Mouse (Mus musculus): Measurements from ENCODE around the gene Was. TPM values are rescaled to one million over a fixed set of nuclear protein-coding genes. Genes with fewer than 3 reads are reported as not detected.

The Was gene
- total and polyA plus RNA-seq, 3 experiments = 146 to 167 TPM; not detected in 1

DNA sequence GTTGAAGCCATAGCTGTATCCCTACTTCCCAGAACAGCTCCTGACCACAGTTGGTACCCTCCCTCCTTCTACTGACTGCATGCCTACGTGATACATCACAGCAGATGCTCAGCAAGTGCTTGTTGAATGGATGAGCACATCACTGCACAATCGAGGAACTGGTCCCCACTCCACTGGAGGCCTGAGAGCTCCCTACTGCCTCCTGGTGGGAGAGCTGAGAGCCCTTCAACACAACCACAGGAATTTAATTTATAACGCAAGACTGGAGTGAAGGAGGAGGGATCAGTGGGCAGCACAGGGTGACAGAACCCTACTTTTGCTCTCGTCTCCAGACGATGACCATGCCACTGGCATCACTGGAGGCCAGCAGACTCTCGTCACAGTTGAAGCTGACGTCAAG is 34.9 kb upstream of the Was start:
- Histone ChIP-seq H3K4me1 (ENCODE audit: control insufficient read depth in 1 of 2, insufficient read depth in 2 of 2, low read length in 2 of 2) (no peaks in the 10 kb centered on the region), H3K36me3 (ENCODE audit: control insufficient read depth in 1 of 2, insufficient read depth in 2 of 2, low read length in 2 of 2) (peaks cover 0 to 4% of the 10 kb centered on the region in 2 experiments; a peak in 2 of 4 replicates), H3K9ac (ENCODE audit: control insufficient read depth, low read depth, low read length, poor library complexity, severe bottlenecking) (no peak overlapping the region), H3K4me3 (ENCODE audit: control insufficient read depth in 1 of 2, insufficient read depth in 1 of 2, low read depth in 2 of 2, low read length in 2 of 2) (no peak overlapping the region), H3K9me3 (replicated peaks; ENCODE audit: insufficient read depth, low read length) (no peaks in the 10 kb centered on the region), H3K79me2 (ENCODE audit: control insufficient read depth, insufficient read depth, low read length, poor library complexity) (no peaks in the 10 kb centered on the region), H3K27me3 (ENCODE audit: control insufficient read depth in 1 of 2, insufficient read depth in 2 of 2, low read length in 2 of 2) (no peaks in the 10 kb centered on the region), H3K27ac (ENCODE audit: control insufficient read depth, low read depth, low read length) (no peak overlapping the region)
- TF ChIP-seq RAD21 (IDR thresholded peaks at IDR 0.05; ENCODE audit: low read depth, low read length) = peak; percentile 16; the same call in 1 of the 2 replicates
- no peak for TF ChIP-seq BHLHE40 (IDR thresholded peaks at IDR 0.05; ENCODE audit: borderline replicate concordance, low read depth, low read length)
- no peak for TF ChIP-seq ETS1 (IDR thresholded peaks at IDR 0.05; ENCODE audit: low read depth, low read length)
- TF ChIP-seq ZNF384 (IDR thresholded peaks at IDR 0.05; ENCODE audit: low read depth, low read length) = no peak
- no peak for TF ChIP-seq MXI1 (IDR thresholded peaks at IDR 0.05; ENCODE audit: low read depth, low read length)
- TF ChIP-seq POLR2AphosphoS5 (IDR thresholded peaks at IDR 0.05; ENCODE audit: borderline replicate concordance, low read depth, low read length) = no peak
- no peak for TF ChIP-seq GATA1 (IDR thresholded peaks at IDR 0.05; ENCODE audit: low read depth, low read length)
- no peak for TF ChIP-seq ZMIZ1 (IDR thresholded peaks at IDR 0.05; ENCODE audit: low read depth, low read length)
- TF ChIP-seq MAX (IDR thresholded peaks at IDR 0.05; ENCODE audit: low read length) = no peak
- TF ChIP-seq NRF1 (IDR thresholded peaks at IDR 0.05; ENCODE audit: insufficient read depth, low read depth, low read length, poor library complexity, severe bottlenecking) = no peak
- no peak for TF ChIP-seq USF1 (IDR thresholded peaks at IDR 0.05; ENCODE audit: low read depth, low read length)
- TF ChIP-seq SMC3 (IDR thresholded peaks at IDR 0.05; ENCODE audit: low read depth, low read length) = peak; percentile 62
- TF ChIP-seq CTCF (IDR thresholded peaks at IDR 0.05 in 2 of 3, conservative IDR thresholded peaks at IDR 0.05 in 1 of 3; ENCODE audit: control insufficient read depth in 1 of 3, insufficient read depth in 1 of 3, low read depth in 2 of 3, low read length in 3 of 3, poor library complexity in 1 of 3, severe bottlenecking in 1 of 3) = peak; percentile 61 to 83 (median 67)
- no peak for TF ChIP-seq HCFC1 (IDR thresholded peaks at IDR 0.05; ENCODE audit: low read depth, low read length)
- no peak for TF ChIP-seq NELFE (IDR thresholded peaks at IDR 0.05; ENCODE audit: low read depth, low read length)
- no peak for TF ChIP-seq MYC (IDR thresholded peaks at IDR 0.05; ENCODE audit: low read depth, low read length)
- no peak for TF ChIP-seq RCOR1 (IDR thresholded peaks at IDR 0.05; ENCODE audit: low read depth, low read length)
- DNase-seq (ENCODE audit: low read depth, low spot score) = peak; percentile 70

DNA sequence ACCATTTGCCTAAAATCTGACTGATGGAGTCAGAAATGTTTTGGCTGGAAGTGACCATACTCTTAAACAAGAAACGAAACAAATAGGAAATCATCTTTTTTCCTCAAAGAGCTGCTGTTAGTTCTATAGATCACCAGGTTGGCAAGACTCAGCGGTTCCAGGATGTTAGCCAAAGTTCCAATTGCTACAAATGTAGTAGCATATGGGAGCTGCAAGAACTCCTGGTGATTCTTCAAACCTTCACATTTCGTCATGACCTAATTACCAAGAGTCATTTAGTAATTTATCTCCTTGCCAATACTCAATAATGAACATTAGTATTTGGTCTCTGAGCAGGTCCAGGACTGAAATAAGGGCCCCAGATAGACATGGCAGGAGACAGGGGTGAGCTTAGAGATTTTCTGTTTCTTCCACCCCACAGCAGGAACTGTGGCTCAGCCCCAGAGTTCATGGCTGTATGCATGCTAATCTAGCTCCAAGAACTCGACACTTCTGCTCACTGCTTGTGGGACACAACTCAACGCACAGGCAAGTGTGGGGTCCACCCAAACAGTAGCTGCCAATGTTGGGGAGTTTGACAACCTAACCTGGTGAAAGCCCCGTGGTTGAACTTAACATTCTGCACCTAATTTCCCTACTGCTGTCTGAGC is 33.6 kb upstream of the Was start:
- Histone ChIP-seq H3K36me3 (ENCODE audit: control insufficient read depth in 1 of 2, insufficient read depth in 2 of 2, low read length in 2 of 2) (peaks cover 0 to 4% of the 10 kb centered on the region in 2 experiments; a peak in 2 of 4 replicates), H3K27me3 (ENCODE audit: control insufficient read depth in 1 of 2, insufficient read depth in 2 of 2, low read length in 2 of 2) (no peaks in the 10 kb centered on the region), H3K4me3 (ENCODE audit: control insufficient read depth in 1 of 2, insufficient read depth in 1 of 2, low read depth in 2 of 2, low read length in 2 of 2) (no peak overlapping the region), H3K9me3 (replicated peaks; ENCODE audit: insufficient read depth, low read length) (no peaks in the 10 kb centered on the region), H3K9ac (ENCODE audit: control insufficient read depth, low read depth, low read length, poor library complexity, severe bottlenecking) (no peak overlapping the region), H3K4me1 (ENCODE audit: control insufficient read depth in 1 of 2, insufficient read depth in 2 of 2, low read length in 2 of 2) (no peaks in the 10 kb centered on the region), H3K27ac (ENCODE audit: control insufficient read depth, low read depth, low read length) (no peak overlapping the region), H3K79me2 (ENCODE audit: control insufficient read depth, insufficient read depth, low read length, poor library complexity) (no peaks in the 10 kb centered on the region)
- no peak for TF ChIP-seq TAL1 (IDR thresholded peaks at IDR 0.05; ENCODE audit: low read length)
- no peak for TF ChIP-seq POLR2AphosphoS2 (IDR thresholded peaks at IDR 0.05; ENCODE audit: low read length)
- no peak for TF ChIP-seq NELFE (IDR thresholded peaks at IDR 0.05; ENCODE audit: low read depth, low read length)
- TF ChIP-seq MYC (IDR thresholded peaks at IDR 0.05; ENCODE audit: low read depth, low read length) = no peak
- no peak for TF ChIP-seq MYB (IDR thresholded peaks at IDR 0.05; ENCODE audit: low read depth, low read length)
- no peak for DNase-seq (ENCODE audit: low read depth, low spot score)
